Mouse (Mus musculus) embryonic facial prominence, embryonic 11.5 days (tissue): Measurements from ENCODE around the gene Psmb4. TPM values are rescaled to one million over a fixed set of nuclear protein-coding genes. Genes with fewer than 3 reads are reported as not detected.
"Not testable (repeated sequence)": the region's sequence is repeated elsewhere in the genome, so short reads cannot be mapped to it uniquely, and the experiment has no call there.

ENCODE experiments used
- ATAC-seq: fragments of 200-750 bp; cut with Nextera tagmentation; replicated peaks from 2 replicates; pipeline ENCODE4 v1.8.0; 2017; ENCODE audit warnings: low read depth; ENCODE audit not compliant: insufficient number of reproducible peaks, low FRiP score, low TSS enrichment
- DNase-seq: peaks from one replicate; pipeline ENCODE4 v3.0.0-alpha.2; 2015; ENCODE audit warnings: low spot score
- H3K27ac ChIP-seq: fragments of 300-500 bp; sonication (generic); replicated peaks from 2 replicates; pipeline ENCODE4 v1.5.1; 2014; ENCODE audit warnings: mild to moderate bottlenecking, low read depth, low read length, control low read depth
- H3K27me3 ChIP-seq: fragments of 300-500 bp; sonication (generic); 2 replicates; pipeline ENCODE4 v1.6.1; 2014; ENCODE audit warnings: mild to moderate bottlenecking, low read length, moderate library complexity, mixed read lengths; ENCODE audit not compliant: control insufficient read depth, insufficient read depth
- H3K36me3 ChIP-seq: fragments of 300-500 bp; sonication (generic); replicated peaks from 2 replicates; pipeline ENCODE4 v1.6.1; 2014; ENCODE audit warnings: low read depth, mild to moderate bottlenecking, low read length, moderate library complexity, mixed read lengths; ENCODE audit not compliant: control insufficient read depth, insufficient read depth
- H3K4me1 ChIP-seq: fragments of 300-500 bp; sonication (generic); 2 replicates; pipeline ENCODE4 v1.6.1; 2014; ENCODE audit warnings: low read length, mixed read lengths; ENCODE audit not compliant: control insufficient read depth, insufficient read depth
- H3K4me2 ChIP-seq: fragments of 300-500 bp; sonication (generic); 2 replicates; pipeline ENCODE4 v1.6.1; 2014; ENCODE audit warnings: low read depth, mild to moderate bottlenecking, control low read depth, low read length, moderate library complexity
- H3K4me3 ChIP-seq: fragments of 300-500 bp; sonication (generic); 2 replicates; pipeline ENCODE4 v1.5.1; 2014; ENCODE audit warnings: low read depth, low read length, control low read depth
- H3K9ac ChIP-seq: fragments of 300-500 bp; sonication (generic); replicated peaks from 2 replicates; pipeline ENCODE4 v1.6.1; 2014; ENCODE audit warnings: mild to moderate bottlenecking, control low read depth, low read length
- H3K9me3 ChIP-seq: fragments of 300-500 bp; sonication (generic); replicated peaks from 2 replicates; pipeline ENCODE4 v1.6.1; 2016; ENCODE audit warnings: mild to moderate bottlenecking, low read length, inconsistent platforms, mixed read lengths; ENCODE audit not compliant: control insufficient read depth
- WGBS: fragments of 180-500 bp; shearing (Covaris S2); extraction: QIAGEN DNeasy Blood & Tissue Kit; methylation state at CpG from one replicate; pipeline ENCODE4 v1.1.7; 2014; 5-methylcytosine and 5-hydroxymethylcytosine counted together
- polyA plus RNA-seq: library from polyadenylated mRNA; unstranded; fragments of >200 nt; fragmentation: Nextera tagmentation; extraction: Ambion mirVana; gene quantifications from 2 replicates; pipeline ENCODE4 v1.2.1, GENCODE M21; 2014

Psmb4 gene
- polyA plus RNA-seq, result 361 and 381 TPM in 2 replicates

DNA sequence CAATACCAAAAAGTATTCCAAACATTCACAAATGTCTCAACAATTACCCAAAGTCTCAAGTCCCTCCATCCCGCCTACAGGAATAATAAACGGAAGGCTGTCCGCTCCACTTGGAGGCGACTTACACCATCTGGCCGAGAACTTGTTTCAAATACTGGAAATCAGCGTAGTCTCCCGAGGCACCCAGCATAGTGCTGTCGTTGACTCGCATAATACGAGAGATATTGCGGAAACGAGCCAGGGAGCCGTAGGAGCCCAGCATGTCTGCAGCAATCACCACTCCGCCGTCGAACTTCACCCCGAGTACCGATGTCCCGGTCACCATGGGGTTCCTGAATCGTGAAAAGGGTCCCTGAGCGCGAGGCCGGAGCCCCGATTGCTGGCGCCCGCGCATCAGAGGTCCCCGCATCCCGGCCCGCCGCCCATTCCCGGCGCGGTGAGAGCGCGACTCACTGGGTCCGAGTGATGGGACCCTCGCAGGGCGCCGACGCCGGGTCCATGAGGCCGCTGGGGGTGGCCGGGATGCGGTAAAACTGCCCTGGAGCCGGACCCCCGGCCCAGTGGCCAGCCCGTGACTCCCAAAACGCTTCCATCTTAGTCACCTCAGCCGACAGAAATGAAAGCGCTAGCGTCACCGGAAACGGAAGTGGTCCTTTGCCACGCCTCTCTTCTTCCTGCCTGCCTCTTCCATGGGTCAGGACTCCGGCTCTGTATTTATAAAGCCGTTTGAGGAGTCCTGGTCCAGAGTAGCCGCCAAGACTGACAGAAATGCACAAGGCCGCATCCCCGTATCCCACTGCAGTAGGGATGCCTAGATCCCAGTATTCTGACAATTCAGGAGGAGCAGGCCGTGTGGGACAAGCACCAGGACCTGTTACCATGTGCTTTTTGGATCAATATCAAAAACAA lies at the start of gene Psmb4:
Psmb4 (minus strand) TSS at position 646 of the 909 bp plus-strand sequence.
- Histone ChIP-seq H3K4me2 (peak within 1 kb of the TSS; percentile 74), H3K27me3 (no peaks in the 10 kb centered on the region), H3K36me3 (peaks cover 3% of the 10 kb centered on the region), H3K4me1 (no peaks in the 10 kb centered on the region), H3K9me3 (no peaks in the 10 kb centered on the region), H3K4me3 (peak within 1 kb of the TSS; percentile 89), H3K9ac (peak within 1 kb of the TSS; percentile 79), H3K27ac (peak within 1 kb of the TSS; percentile 36; the same call in 1 of the 2 replicates)
- WGBS, result under 1% methylated on average over 61 of the region's 61 CpGs
- ATAC-seq (peak; percentile 85), DNase-seq (peak; percentile 95)

DNA sequence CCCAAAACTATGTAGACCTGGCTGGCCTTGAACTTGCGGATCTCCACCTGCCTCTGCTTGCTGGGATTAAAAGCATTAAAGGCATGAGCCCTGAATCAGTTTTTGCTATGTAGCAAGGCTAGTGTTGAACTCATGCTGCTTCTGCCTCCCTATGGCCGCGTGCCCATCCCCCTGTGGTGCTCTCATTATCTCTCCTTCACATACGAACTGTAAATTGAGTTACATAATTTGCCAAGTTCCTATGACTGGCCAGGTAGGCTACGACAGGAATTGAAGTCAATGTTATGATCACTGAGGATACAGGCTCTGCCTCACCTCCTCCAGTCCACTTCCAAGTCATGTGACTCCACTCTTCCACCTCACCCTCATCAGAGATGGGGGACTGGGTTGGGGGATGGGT lies 49.4 kb upstream of the Psmb4 start:
- not testable (repeated sequence) for H3K4me1 ChIP-seq, H3K27ac ChIP-seq, H3K36me3 ChIP-seq, ATAC-seq, H3K27me3 ChIP-seq, DNase-seq, H3K9ac ChIP-seq, H3K4me3 ChIP-seq, H3K4me2 ChIP-seq, H3K9me3 ChIP-seq
- 78% methylated on average over 5 of the region's 5 CpGs for WGBS

DNA sequence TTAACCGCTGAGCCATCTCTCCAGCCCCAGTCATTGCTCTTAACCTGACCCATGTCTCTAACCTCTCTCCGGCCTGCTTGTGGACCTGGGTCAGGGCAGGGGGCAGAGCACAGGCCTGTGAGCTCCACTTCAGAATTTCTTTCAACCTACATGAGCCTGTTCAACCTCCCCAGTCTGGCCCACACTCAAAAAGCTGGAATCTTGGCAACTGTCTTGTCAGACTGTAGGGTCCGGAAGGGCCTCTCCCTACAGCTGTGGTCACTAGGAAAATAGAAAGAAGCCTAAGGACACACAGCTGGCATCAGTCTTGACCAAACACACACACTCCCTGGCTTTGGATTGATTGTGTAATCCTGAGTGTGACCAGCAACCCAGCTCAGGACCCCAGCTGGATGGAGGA lies 48.6 kb upstream of the Psmb4 start:
- not testable (repeated sequence) for H3K4me1 ChIP-seq, ATAC-seq, H3K27me3 ChIP-seq, DNase-seq, H3K4me3 ChIP-seq, H3K36me3 ChIP-seq, H3K9ac ChIP-seq, H3K4me2 ChIP-seq, H3K9me3 ChIP-seq, H3K27ac ChIP-seq
- WGBS, result 90% methylated on average over 3 of the region's 3 CpGs

DNA sequence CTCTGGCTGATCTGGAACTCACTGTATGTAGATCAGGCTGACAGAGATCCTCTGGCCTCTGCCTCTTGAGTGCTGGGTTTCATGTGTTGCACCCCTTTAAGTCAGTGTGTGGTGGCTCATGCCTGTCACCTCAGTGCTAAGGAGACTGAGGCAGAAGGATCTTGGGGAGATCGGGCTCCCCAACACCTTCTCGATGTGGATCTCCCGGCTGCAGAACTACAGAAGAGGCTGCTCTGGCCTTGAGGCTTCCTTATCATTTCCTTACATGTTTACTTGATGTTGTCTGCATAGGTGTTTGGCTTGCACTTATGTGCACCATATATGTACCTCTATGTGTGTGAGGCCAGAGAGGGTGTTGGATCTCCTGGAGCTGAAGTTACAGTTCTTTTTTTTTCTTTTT lies 47.8 kb upstream of the Psmb4 start:
- not testable (repeated sequence) for H3K27ac ChIP-seq, H3K27me3 ChIP-seq, ATAC-seq, DNase-seq, H3K4me3 ChIP-seq, H3K36me3 ChIP-seq, H3K4me2 ChIP-seq, H3K9ac ChIP-seq, H3K9me3 ChIP-seq, H3K4me1 ChIP-seq
- 90% methylated on average over 3 of the region's 3 CpGs for WGBS

DNA sequence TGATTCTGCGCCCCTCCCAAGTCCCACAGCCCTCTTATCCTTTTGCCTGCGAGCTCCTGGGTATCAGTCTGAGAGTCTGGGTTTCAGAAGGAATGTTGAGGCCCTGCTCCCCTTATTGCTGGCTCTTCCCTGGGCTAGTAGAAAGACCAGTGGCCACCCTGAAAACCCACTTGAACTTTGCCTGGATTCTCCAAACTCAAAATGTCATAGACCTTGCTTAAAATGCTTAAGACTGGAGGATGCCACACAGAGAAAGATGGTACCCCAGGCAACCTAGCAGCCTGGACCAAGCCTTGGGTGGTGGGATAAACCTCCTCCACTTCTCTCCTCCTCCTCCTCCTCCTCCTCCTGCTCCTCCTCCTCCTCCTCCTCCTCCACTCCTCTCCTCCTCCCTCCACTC lies 46.8 kb upstream of the Psmb4 start:
- not testable (repeated sequence) for DNase-seq, H3K9ac ChIP-seq, H3K27ac ChIP-seq, H3K4me2 ChIP-seq, H3K4me1 ChIP-seq, ATAC-seq, H3K4me3 ChIP-seq, H3K27me3 ChIP-seq, H3K36me3 ChIP-seq, H3K9me3 ChIP-seq
- no CpG with 5 or more reads among the region's 2 CpGs for WGBS

DNA sequence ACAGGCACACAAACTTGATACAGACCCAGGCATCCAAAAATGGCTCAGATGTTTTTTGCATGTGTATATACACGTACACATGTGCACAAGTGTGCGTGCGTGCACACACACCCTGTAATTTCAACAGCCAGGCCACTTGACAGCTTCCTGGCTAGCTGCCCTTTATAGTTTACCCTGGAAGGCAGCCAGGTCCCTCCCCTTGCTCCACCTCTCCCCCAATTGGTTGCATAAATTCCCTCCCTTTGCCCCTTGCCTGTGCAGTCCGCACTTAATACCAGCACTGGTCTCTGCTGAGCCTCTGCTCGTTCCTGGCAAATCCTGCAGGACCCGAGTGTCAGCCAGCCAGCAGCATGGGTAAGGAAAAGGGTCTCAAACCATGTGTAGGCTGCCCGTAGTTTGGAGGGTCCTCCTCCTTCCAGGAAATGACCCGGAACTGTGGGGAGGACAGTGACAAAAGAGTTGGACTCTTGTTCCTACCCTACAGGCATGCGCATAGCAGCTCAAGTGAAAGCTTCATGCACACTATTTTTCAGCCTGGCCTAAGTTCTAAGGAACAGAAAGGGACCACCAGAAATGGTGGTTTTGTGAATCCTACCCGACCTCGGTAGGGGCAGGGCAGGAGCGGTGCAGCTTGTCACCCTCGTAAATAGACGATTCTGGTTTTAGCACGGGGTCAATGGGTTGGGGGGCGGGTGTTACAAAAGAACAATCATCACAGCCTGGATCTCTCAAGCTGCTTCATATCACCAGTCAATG lies 46.2 kb upstream of the Psmb4 start, which contains the start of gene Selenbp1:
Selenbp1 (plus strand) TSS at position 248 of the 756 bp plus-strand sequence.
- Histone ChIP-seq H3K4me3 (no peak within 1 kb of the TSS), H3K4me2 (peak within 1 kb of the TSS; percentile 23), H3K36me3 (no peaks in the 10 kb centered on the region), H3K9ac (peak within 1 kb of the TSS; percentile 28; the same call in 1 of the 2 replicates), H3K9me3 (no peaks in the 10 kb centered on the region), H3K4me1 (no peaks in the 10 kb centered on the region), H3K27me3 (no peaks in the 10 kb centered on the region), H3K27ac (no peak within 1 kb of the TSS)
- WGBS, result 37% methylated on average over 16 of the region's 16 CpGs
- peak; percentile 79 for ATAC-seq
- peak; percentile 70 for DNase-seq

DNA sequence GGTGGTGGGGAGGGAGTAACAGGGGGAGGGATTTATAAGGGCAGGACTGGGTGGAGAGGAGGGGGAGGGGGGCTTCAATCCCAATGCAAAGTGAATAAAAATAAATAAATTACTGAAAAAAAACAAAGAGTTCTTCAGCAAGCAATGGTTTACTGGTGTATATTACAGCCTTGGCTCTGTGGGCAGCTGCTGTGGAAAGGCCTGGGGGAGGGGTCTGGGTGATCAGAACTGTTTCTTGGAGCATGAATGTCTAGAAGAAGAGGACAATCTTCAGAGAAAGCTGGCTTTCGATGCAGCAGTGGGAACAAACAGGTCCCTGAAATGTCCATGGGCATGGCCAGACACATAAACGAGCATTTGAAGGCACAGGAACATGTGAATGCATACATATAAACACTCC lies 45.5 kb upstream of the Psmb4 start:
- not testable (repeated sequence) for H3K27me3 ChIP-seq, H3K9ac ChIP-seq, H3K36me3 ChIP-seq, H3K4me3 ChIP-seq, H3K4me2 ChIP-seq, ATAC-seq, DNase-seq, H3K4me1 ChIP-seq, H3K9me3 ChIP-seq, H3K27ac ChIP-seq
- 79% methylated on average over 2 of the region's 2 CpGs for WGBS
